Mouse (Mus musculus) hindbrain, postnatal 0 days (tissue): ENCODE data around the gene Papss1. TPM values are rescaled to one million over a fixed set of nuclear protein-coding genes. Genes with fewer than 3 reads are reported as not detected.

Experiments used
- ATAC-seq: fragments of 200-750 bp; cut with Nextera tagmentation; 2 replicates; pipeline ENCODE4 v1.8.0; 2017; ENCODE audit warnings: mild to moderate bottlenecking, moderate TSS enrichment, moderate library complexity
- DNase-seq: peaks from one replicate; pipeline ENCODE4 v3.0.0-alpha.2; 2015; ENCODE audit warnings: low spot score
- H3K27ac ChIP-seq: fragments of 300-500 bp; sonication (generic); 2 replicates; pipeline ENCODE4 v1.5.1; 2014; ENCODE audit warnings: mild to moderate bottlenecking
- H3K27me3 ChIP-seq: fragments of 300-500 bp; sonication (generic); 2 replicates; pipeline ENCODE4 v1.6.1; 2014; ENCODE audit warnings: low read length, mixed read lengths; ENCODE audit not compliant: insufficient read depth
- H3K36me3 ChIP-seq: fragments of 300-500 bp; sonication (generic); 2 replicates; pipeline ENCODE4 v1.6.1; 2014; ENCODE audit warnings: low read length, mixed read lengths; ENCODE audit not compliant: insufficient read depth
- H3K4me1 ChIP-seq: fragments of 300-500 bp; sonication (generic); 2 replicates; pipeline ENCODE4 v1.6.1; 2014; ENCODE audit warnings: antibody characterized with exemption, low read length, mixed read lengths; ENCODE audit not compliant: insufficient read depth
- H3K4me2 ChIP-seq: fragments of 300-500 bp; sonication (generic); 2 replicates; pipeline ENCODE4 v1.6.1; 2014; ENCODE audit warnings: low read depth, mild to moderate bottlenecking, low read length, moderate library complexity, mixed read lengths
- H3K4me3 ChIP-seq: fragments of 300-500 bp; sonication (generic); 2 replicates; pipeline ENCODE4 v1.5.1; 2014; ENCODE audit warnings: low read length
- H3K9ac ChIP-seq: fragments of 300-500 bp; sonication (generic); replicated peaks from 2 replicates; pipeline ENCODE4 v1.6.1; 2014; ENCODE audit warnings: mild to moderate bottlenecking, low read length, moderate library complexity, mixed read lengths
- H3K9me3 ChIP-seq: fragments of 300-500 bp; sonication (generic); 2 replicates; pipeline ENCODE4 v1.6.1; 2016; ENCODE audit warnings: low read length, mixed read lengths
- CTCF ChIP-seq: IDR thresholded peaks from 2 replicates; pipeline ENCODE4 v1.5.1; 2016; ENCODE audit warnings: antibody characterized with exemption, control low read depth, low read depth
- WGBS: fragments of 180-500 bp; shearing (Covaris S2); extraction: QIAGEN DNeasy Blood & Tissue Kit; methylation state at CpG from one replicate; pipeline ENCODE4 v1.1.7; 2014; 5-methylcytosine and 5-hydroxymethylcytosine counted together
- polyA plus RNA-seq: library from polyadenylated mRNA; unstranded; fragments of >200 nt; fragmentation: Nextera tagmentation; extraction: Ambion mirVana; gene quantifications from 2 replicates; pipeline ENCODE4 v1.2.1, GENCODE M21; 2015
- total RNA-seq: library from RNA; depleted of rRNA; stranded (reverse); fragments of >200 nt; gene quantifications from 2 replicates; pipeline ENCODE4 v1.2.3, GENCODE M21; 2014

The Papss1 gene
- total and polyA plus RNA-seq, 2 experiments from 2014 or later = 117 to 135 TPM

GRCm38 (mm10) chr3:131628931-131629330, 64.4 kb downstream of the Papss1 start:
- DNase-seq = no peak
- Histone ChIP-seq H3K9ac (no peak overlapping the region), H3K27me3 (no peaks in the 10 kb centered on the region), H3K36me3 (peaks cover 11% of the 10 kb centered on the region), H3K4me1 (no peaks in the 10 kb centered on the region; the same call in 1 of the 2 replicates), H3K4me3 (no peak overlapping the region), H3K27ac (no peak overlapping the region), H3K4me2 (no peak overlapping the region), H3K9me3 (no peaks in the 10 kb centered on the region)
- TF ChIP-seq CTCF = no peak
- ATAC-seq = no peak
- WGBS = 76% methylated on average over 3 of the region's 3 CpGs

DNA sequence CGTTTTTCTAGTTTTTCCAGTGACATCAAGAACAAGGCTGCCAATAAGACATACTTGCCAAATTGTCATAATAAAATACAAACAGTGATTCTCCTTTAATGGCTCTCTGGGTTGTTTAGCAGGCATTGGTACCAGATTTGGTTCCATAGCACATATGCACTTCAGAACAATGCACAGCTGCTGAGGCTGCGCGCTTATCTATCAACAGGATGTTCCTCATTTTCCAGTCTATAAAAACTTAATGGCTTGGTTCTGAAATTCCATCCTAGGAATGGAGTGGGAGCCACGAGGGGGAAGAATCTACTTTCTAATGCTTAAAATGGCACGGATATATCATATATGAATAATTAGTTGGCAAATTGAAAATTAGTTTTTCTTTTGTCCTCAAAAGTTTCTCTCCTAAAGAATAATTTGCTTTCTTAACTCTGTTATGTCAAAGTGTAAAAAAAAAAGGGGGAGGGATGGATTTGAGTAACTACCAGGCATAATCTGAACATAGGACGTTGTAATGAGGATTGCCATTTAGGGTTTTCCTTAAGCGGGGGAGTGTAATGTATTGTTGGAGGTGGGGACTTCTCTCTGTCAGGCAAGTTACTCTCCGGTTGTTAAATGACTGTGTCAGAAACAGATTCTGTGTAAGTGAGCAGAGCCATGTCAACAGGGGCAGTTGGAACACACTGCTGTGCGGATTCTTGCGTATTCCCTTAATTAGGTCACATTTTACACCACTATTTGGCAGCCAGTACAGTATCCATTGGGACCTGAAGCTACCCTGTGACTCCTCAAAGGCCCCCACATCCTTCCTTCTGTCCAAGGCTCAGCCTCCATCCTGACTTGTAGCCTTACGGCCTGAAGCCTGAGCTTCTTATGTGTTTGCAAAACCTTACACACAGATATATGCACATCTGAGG, 66.1 kb downstream of the Papss1 start:
- Histone ChIP-seq H3K27me3 (no peaks in the 10 kb centered on the region), H3K27ac (no peak overlapping the region), H3K36me3 (peaks cover 8% of the 10 kb centered on the region), H3K4me3 (no peak overlapping the region), H3K9ac (no peak overlapping the region), H3K4me1 (no peaks in the 10 kb centered on the region; the same call in 1 of the 2 replicates), H3K9me3 (no peaks in the 10 kb centered on the region), H3K4me2 (no peak overlapping the region)
- TF ChIP-seq CTCF = no peak
- 75% methylated on average over 11 of the region's 11 CpGs for WGBS
- ATAC-seq = 0 out of 2 replicates have a peak, but pooled peaks have one; percentile 13
- DNase-seq = no peak

- Histone ChIP-seq H3K4me1 (no peaks in the 10 kb centered on the region; the same call in 1 of the 2 replicates), H3K9ac (no peak overlapping the region), H3K27me3 (no peaks in the 10 kb centered on the region), H3K9me3 (no peaks in the 10 kb centered on the region), H3K27ac (no peak overlapping the region), H3K36me3 (peaks cover 8% of the 10 kb centered on the region), H3K4me3 (no peak overlapping the region), H3K4me2 (no peak overlapping the region)
- peak; percentile 35; the same call in 1 of the 2 replicates for ATAC-seq
- no peak for TF ChIP-seq CTCF
- peak; percentile 51 for DNase-seq
- whole genome bisulfite sequencing = 60% methylated on average over 16 of the region's 16 CpGs
These were observed 66.8 kb downstream of the Papss1 start for GRCm38 (mm10) chr3:131631318-131631870.

GRCm38 (mm10) chr3:131634091-131634490, 69.5 kb downstream of the Papss1 start:
- TF ChIP-seq CTCF = no peak
- H3K9ac ChIP-seq = no peak overlapping the region
- H3K4me2 ChIP-seq = no peak overlapping the region
- WGBS = 96% methylated on average over 2 of the region's 2 CpGs
- H3K4me3 ChIP-seq = no peak overlapping the region
- no peaks in the 10 kb centered on the region for H3K27me3 ChIP-seq
- no peaks in the 10 kb centered on the region; the same call in 1 of the 2 replicates for H3K36me3 ChIP-seq
- no peak for DNase-seq
- no peak for ATAC-seq
- no peaks in the 10 kb centered on the region for H3K9me3 ChIP-seq
- no peaks in the 10 kb centered on the region; the same call in 1 of the 2 replicates for H3K4me1 ChIP-seq
- H3K27ac ChIP-seq = no peak overlapping the region

DNA sequence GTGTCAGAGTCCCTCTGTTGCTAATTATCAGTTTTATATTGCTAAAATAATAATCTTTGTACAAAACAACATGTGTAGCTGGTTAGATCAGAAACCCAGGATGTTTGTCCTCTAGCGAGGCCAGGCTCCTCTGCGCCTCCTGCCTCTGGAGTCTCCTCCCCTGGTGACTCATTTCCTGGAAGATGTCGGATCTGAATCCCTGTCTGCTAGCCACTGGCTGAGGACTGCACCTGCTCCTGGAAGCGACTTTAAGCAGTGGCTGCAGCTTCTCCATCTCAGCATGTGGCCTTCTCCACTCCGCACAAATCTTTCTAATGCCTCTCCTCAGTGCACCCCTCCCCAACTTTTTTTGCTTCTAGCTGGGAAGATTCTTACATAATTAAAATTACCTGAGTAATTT, 71.6 kb downstream of the Papss1 start:
- no peak overlapping the region for H3K9ac ChIP-seq
- no peak overlapping the region for H3K4me3 ChIP-seq
- H3K27ac ChIP-seq = no peak overlapping the region
- H3K4me1 ChIP-seq = no peaks in the 10 kb centered on the region; the same call in 1 of the 2 replicates
- no peak for TF ChIP-seq CTCF
- no peaks in the 10 kb centered on the region for H3K9me3 ChIP-seq
- H3K36me3 ChIP-seq = no peaks in the 10 kb centered on the region; the same call in 1 of the 2 replicates
- WGBS = 46% methylated on average over 5 of the region's 5 CpGs
- no peak for DNase-seq
- no peak; the same call in 1 of the 2 replicates for ATAC-seq
- no peaks in the 10 kb centered on the region for H3K27me3 ChIP-seq
- H3K4me2 ChIP-seq = no peak overlapping the region

DNA sequence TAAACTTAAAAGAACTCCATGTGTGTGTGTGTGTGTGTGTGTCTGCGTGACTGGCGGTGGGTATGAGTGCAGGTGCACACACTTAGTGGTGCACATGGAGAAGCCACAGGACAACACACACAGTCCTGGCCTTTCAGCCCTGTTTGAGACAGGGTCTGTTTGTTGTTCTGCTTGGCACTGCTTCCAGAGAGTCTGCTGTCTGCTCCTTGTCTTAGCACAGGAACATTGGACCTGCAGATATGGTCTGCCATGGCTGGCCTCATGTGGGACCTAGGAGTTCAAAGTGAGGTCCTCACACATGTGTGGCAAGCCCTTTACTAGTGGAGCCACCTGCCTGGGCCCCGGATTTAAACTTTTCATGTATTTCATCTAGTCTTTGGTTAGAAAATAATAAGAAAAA, 72.4 kb downstream of the Papss1 start:
- Histone ChIP-seq H3K27me3 (no peaks in the 10 kb centered on the region), H3K36me3 (no peaks in the 10 kb centered on the region; the same call in 1 of the 2 replicates), H3K9me3 (no peaks in the 10 kb centered on the region), H3K4me1 (no peaks in the 10 kb centered on the region), H3K9ac (no peak overlapping the region), H3K27ac (no peak overlapping the region), H3K4me3 (no peak overlapping the region), H3K4me2 (no peak overlapping the region)
- DNase-seq (no peak), ATAC-seq (0 out of 2 replicates have a peak, but pooled peaks have one; percentile 34)
- 82% methylated on average over 3 of the region's 3 CpGs for WGBS
- TF ChIP-seq CTCF = no peak
